Mouse (Mus musculus): ENCODE measurements around the gene 4930438A08Rik. TPM values are rescaled to one million over a fixed set of nuclear protein-coding genes. Genes with fewer than 3 reads are reported as not detected.
A peak's percentile ranks its signal among the peaks of the same experiment; 100 is the strongest.

The 4930438A08Rik gene
- polyA plus RNA-seq, 1 experiment: 0.07 TPM

DNA sequence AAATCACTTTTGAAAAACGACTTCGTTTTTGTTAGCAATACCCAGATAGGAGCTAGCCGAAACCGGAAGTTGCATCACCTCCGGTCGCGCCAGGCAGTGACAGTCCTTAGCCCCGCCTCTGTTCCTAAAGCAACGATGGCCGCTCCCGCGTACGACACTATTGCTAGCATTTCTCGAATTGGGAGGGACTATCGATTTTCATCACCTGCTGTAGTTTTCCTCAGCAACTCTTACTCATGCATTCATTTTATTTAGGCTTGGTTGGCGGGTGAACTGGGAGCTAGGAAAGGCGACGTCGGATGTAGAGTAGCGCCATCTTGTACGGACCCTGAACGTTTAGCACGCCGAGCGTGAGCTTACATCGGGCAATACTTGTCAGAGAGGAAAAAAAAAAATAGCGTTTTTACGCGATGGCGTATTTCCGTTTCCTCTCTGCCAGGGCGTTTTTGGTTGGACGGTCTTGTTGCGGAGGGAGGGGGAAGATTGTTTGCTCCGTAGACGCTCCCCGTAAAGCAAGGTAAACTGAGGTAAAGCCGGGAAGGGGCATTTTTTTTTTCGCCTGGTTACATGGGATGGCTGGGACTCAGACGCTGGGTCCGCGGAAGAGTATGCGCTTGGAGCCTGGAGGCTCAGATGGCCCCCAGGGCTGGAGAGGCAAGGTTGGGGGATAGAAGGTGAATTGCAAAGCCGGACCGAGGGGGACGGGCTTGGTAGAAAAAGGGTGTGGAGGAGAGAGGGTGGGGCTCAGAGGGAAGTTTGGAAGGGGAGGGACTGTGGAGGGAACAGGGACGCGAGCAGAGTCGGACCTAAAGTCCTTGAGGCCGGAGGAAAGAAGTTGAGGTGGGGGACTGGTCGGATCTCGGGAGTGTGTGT, 55.9 kb downstream of the 4930438A08Rik start, which contains the start of the genes Zfp672 and Sh3bp5l:
TSS of gene Zfp672 (minus strand) at position 64 of the 873 bp plus-strand sequence.
TSS of gene Sh3bp5l (plus strand) at position 449 of the 873 bp plus-strand sequence.
- Histone ChIP-seq H3K4me3 (ENCODE audit: control insufficient read depth, insufficient read depth, low read length) (peak within 1 kb of the TSS; percentile 91), H3K27me3 (ENCODE audit: control insufficient read depth, insufficient read depth, low read length) (no peaks in the 10 kb centered on the region), H3K36me3 (ENCODE audit: control insufficient read depth, insufficient read depth, low read length) (no peaks in the 10 kb centered on the region), H3K4me1 (replicated peaks; ENCODE audit: control insufficient read depth, insufficient read depth, low read length) (peaks cover 13% of the 10 kb centered on the region), H3K27ac (ENCODE audit: control insufficient read depth, insufficient read depth, low read length) (peak within 1 kb of the TSS; percentile 76)
- TF ChIP-seq CTCF (IDR thresholded peaks at IDR 0.05; ENCODE audit: borderline replicate concordance, control insufficient read depth, extremely low read depth, insufficient read depth, low read length, poor library complexity): no peak
- peak; percentile 55; the same call in 1 of the 2 replicates for TF ChIP-seq POLR2A (IDR thresholded peaks at IDR 0.05; ENCODE audit: control insufficient read depth, extremely low read depth, insufficient read depth, low read length, poor library complexity)
- WGBS: under 1% methylated on average over 52 of the region's 52 CpGs
- DNase-seq: peak; percentile 83

- H3K4me3 ChIP-seq (ENCODE audit: control insufficient read depth, insufficient read depth, low read length): peak overlapping the region; percentile 91
- 26% methylated on average over 10 of the region's 10 CpGs for WGBS
- TF ChIP-seq POLR2A (IDR thresholded peaks at IDR 0.05; ENCODE audit: control insufficient read depth, extremely low read depth, insufficient read depth, low read length, poor library complexity): no peak
- TF ChIP-seq CTCF (IDR thresholded peaks at IDR 0.05; ENCODE audit: borderline replicate concordance, control insufficient read depth, extremely low read depth, insufficient read depth, low read length, poor library complexity): no peak
- DNase-seq: peak; percentile 19
- no peaks in the 10 kb centered on the region for H3K27me3 ChIP-seq (ENCODE audit: control insufficient read depth, insufficient read depth, low read length)
- 0 out of 2 replicates have a peak, but pooled peaks cover 2% of the 10 kb centered on the region for H3K36me3 ChIP-seq (ENCODE audit: control insufficient read depth, insufficient read depth, low read length)
- H3K4me1 ChIP-seq (replicated peaks; ENCODE audit: control insufficient read depth, insufficient read depth, low read length): peaks cover 13% of the 10 kb centered on the region
- H3K27ac ChIP-seq (ENCODE audit: control insufficient read depth, insufficient read depth, low read length): no peak overlapping the region
Measured at GRCm38 (mm10) chr11:58331149-58331495, 56.5 kb downstream of the 4930438A08Rik start.

- TF ChIP-seq CTCF (IDR thresholded peaks at IDR 0.05; ENCODE audit: borderline replicate concordance, control insufficient read depth, extremely low read depth, insufficient read depth, low read length, poor library complexity): no peak
Measured at GRCm38 (mm10) chr11:58331546-58331945, 56.9 kb downstream of the 4930438A08Rik start.

GRCm38 (mm10) chr11:58334746-58335145, 60.1 kb downstream of the 4930438A08Rik start:
- TF ChIP-seq POLR2A (IDR thresholded peaks at IDR 0.05; ENCODE audit: control insufficient read depth, extremely low read depth, insufficient read depth, low read length, poor library complexity) (no peak), CTCF (IDR thresholded peaks at IDR 0.05; ENCODE audit: borderline replicate concordance, control insufficient read depth, extremely low read depth, insufficient read depth, low read length, poor library complexity) (no peak)
- Histone ChIP-seq H3K4me1 (replicated peaks; ENCODE audit: control insufficient read depth, insufficient read depth, low read length) (peaks cover 10% of the 10 kb centered on the region), H3K27ac (ENCODE audit: control insufficient read depth, insufficient read depth, low read length) (no peak overlapping the region), H3K36me3 (ENCODE audit: control insufficient read depth, insufficient read depth, low read length) (peaks cover 15% of the 10 kb centered on the region), H3K27me3 (ENCODE audit: control insufficient read depth, insufficient read depth, low read length) (no peaks in the 10 kb centered on the region), H3K4me3 (ENCODE audit: control insufficient read depth, insufficient read depth, low read length) (no peak overlapping the region)
- 90% methylated on average over 3 of the region's 3 CpGs for WGBS
- no peak for DNase-seq

More at GRCm38 (mm10) chr11:58331546-58331945, 56.9 kb downstream of the 4930438A08Rik start:
- Histone ChIP-seq H3K4me1 (replicated peaks; ENCODE audit: control insufficient read depth, insufficient read depth, low read length) (peaks cover 13% of the 10 kb centered on the region), H3K27ac (ENCODE audit: control insufficient read depth, insufficient read depth, low read length) (no peak overlapping the region), H3K27me3 (ENCODE audit: control insufficient read depth, insufficient read depth, low read length) (no peaks in the 10 kb centered on the region), H3K36me3 (ENCODE audit: control insufficient read depth, insufficient read depth, low read length) (0 out of 2 replicates have a peak, but pooled peaks cover 4% of the 10 kb centered on the region), H3K4me3 (ENCODE audit: control insufficient read depth, insufficient read depth, low read length) (0 out of 2 replicates have a peak overlapping the region, but pooled peaks have one; percentile 91)
- WGBS: 91% methylated on average over 6 of the region's 6 CpGs
- DNase-seq: no peak

Other genes with a start within 250 kb of the 4930438A08Rik start
- gene Gm12248, start 181.7 kb upstream of the 4930438A08Rik start, polyA plus RNA-seq (2012; rRNA removed): 0.32 and 0.59 TPM in 2 replicates
- 158 and 192 TPM in 2 replicates for gene Cnot8, start 170.6 kb upstream of the 4930438A08Rik start, polyA plus RNA-seq (2012; rRNA removed)
- 20.4 and 21.8 TPM in 2 replicates for gene Gemin5, start 106.3 kb upstream of the 4930438A08Rik start, polyA plus RNA-seq (2012; rRNA removed)
- gene Mrpl22, start 103.1 kb upstream of the 4930438A08Rik start, polyA plus RNA-seq (2012; rRNA removed): 41.3 and 42.0 TPM in 2 replicates
- gene Igtp, start 75.2 kb upstream of the 4930438A08Rik start, polyA plus RNA-seq (2012; rRNA removed): 58.1 and 60.9 TPM in 2 replicates
- gene Irgm2, start 75.2 kb upstream of the 4930438A08Rik start, polyA plus RNA-seq (2012; rRNA removed): 17.1 and 20.1 TPM in 2 replicates
- 42.1 and 49.7 TPM in 2 replicates for gene Zfp692, start 32.3 kb downstream of the 4930438A08Rik start, polyA plus RNA-seq (2012; rRNA removed)
- 54.1 and 54.5 TPM in 2 replicates for gene Zfp672, start 55.5 kb downstream of the 4930438A08Rik start, polyA plus RNA-seq (2012; rRNA removed)
- 41.3 and 43.3 TPM in 2 replicates for gene Sh3bp5l, start 55.9 kb downstream of the 4930438A08Rik start, polyA plus RNA-seq (2012; rRNA removed)
- gene Lypd8, start 104.2 kb downstream of the 4930438A08Rik start, polyA plus RNA-seq (2012; rRNA removed): 26.2 and 31.5 TPM in 2 replicates
- gene 1810065E05Rik, start 146.3 kb downstream of the 4930438A08Rik start, polyA plus RNA-seq (2012; rRNA removed): 0.77 and 0.92 TPM in 2 replicates
- 0.36 and 0.42 TPM in 2 replicates for gene Gm12253, start 157.8 kb downstream of the 4930438A08Rik start, polyA plus RNA-seq (2012; rRNA removed)
- not detected in 2 replicates for gene Lypd9, start 178.1 kb downstream of the 4930438A08Rik start, polyA plus RNA-seq (2012; rRNA removed)
- 0.05 TPM in 1 of 2 replicates, not detected in the other for gene Olfr30, start 187.5 kb downstream of the 4930438A08Rik start, polyA plus RNA-seq (2012; rRNA removed)
- 0.03 TPM in 1 of 2 replicates, not detected in the other for gene Olfr332, start 217.8 kb downstream of the 4930438A08Rik start, polyA plus RNA-seq (2012; rRNA removed)
- gene Olfr331, start 227.8 kb downstream of the 4930438A08Rik start, polyA plus RNA-seq (2012; rRNA removed): not detected in 2 replicates